Mouse (Mus musculus): ENCODE results near the gene Entpd2. TPM values are rescaled to one million over a fixed set of nuclear protein-coding genes. Genes with fewer than 3 reads are reported as not detected.

Entpd2 gene
- 10 to 100 TPM; 13.6 to 13.8 TPM for total RNA-seq (2021)
- long read RNA-seq, experiment 1, transcript Entpd2-201 (9 exons, 1,935 nt) = major isoform, 20 of 28 reads
- long read RNA-seq, experiment 1, partial matches to known transcripts = 6 of 28 reads
- long read RNA-seq, experiment 1, other reads (novel, unspliced or antisense) = 2 of 28 reads
- long read RNA-seq, experiment 2, transcript Entpd2-201 (9 exons, 1,935 nt) = major isoform, 32 of 36 reads
- long read RNA-seq, experiment 2, partial matches to known transcripts = 0 of 36 reads
- long read RNA-seq, experiment 2, other reads (novel, unspliced or antisense) = 4 of 36 reads

- no peak for DNase-seq (ENCODE audit: low spot score in 2 of 2)
Observed at GRCm38 (mm10) chr2:25395721-25396596, at the start of gene Entpd2. Entpd2 (plus strand) TSS chr2:25395874.

GRCm38 (mm10) chr2:25348162-25348561 lies 47.5 kb upstream of the Entpd2 start:
- DNase-seq (ENCODE audit: low spot score in 2 of 2) = no peak

- no peak for DNase-seq (ENCODE audit: low spot score in 2 of 2)
Observed at GRCm38 (mm10) chr2:25349499-25349898, 46.2 kb upstream of the Entpd2 start.

- no peak for DNase-seq (ENCODE audit: low spot score in 2 of 2)
Observed at GRCm38 (mm10) chr2:25350701-25351100, 45.0 kb upstream of the Entpd2 start.

- DNase-seq (ENCODE audit: low spot score in 2 of 2) = no peak
Observed at GRCm38 (mm10) chr2:25354211-25354610, 41.5 kb upstream of the Entpd2 start.

GRCm38 (mm10) chr2:25355419-25356066 lies 40.1 kb upstream of the Entpd2 start:
- DNase-seq (ENCODE audit: low spot score in 2 of 2) = no peak

GRCm38 (mm10) chr2:25356208-25357079 lies 39.2 kb upstream of the Entpd2 start, which contains the start of gene Dpp7:
Dpp7 (minus strand) TSS chr2:25356359.
- DNase-seq (ENCODE audit: low spot score in 2 of 2) = peak; percentile 87 to 88

GRCm38 (mm10) chr2:25359848-25360247 lies 35.8 kb upstream of the Entpd2 start:
- DNase-seq (ENCODE audit: low spot score in 2 of 2) = no peak

GRCm38 (mm10) chr2:25363478-25364178 lies 32.0 kb upstream of the Entpd2 start:
- DNase-seq (ENCODE audit: low spot score in 2 of 2) = no peak

GRCm38 (mm10) chr2:25364313-25364712 lies 31.4 kb upstream of the Entpd2 start:
- no peak for DNase-seq (ENCODE audit: low spot score in 2 of 2)

GRCm38 (mm10) chr2:25364761-25365090 lies 30.9 kb upstream of the Entpd2 start:
- DNase-seq (ENCODE audit: low spot score in 2 of 2) = no peak

GRCm38 (mm10) chr2:25365091-25365761 lies 30.4 kb upstream of the Entpd2 start, which contains the start of gene Uap1l1:
Uap1l1 (minus strand) TSS chr2:25365682.
- DNase-seq (ENCODE audit: low spot score in 2 of 2) = peak; percentile 49 to 56

GRCm38 (mm10) chr2:25369996-25370395 lies 25.7 kb upstream of the Entpd2 start:
- DNase-seq (ENCODE audit: low spot score in 2 of 2) = no peak

- DNase-seq (ENCODE audit: low spot score in 2 of 2) = peak; percentile 83 to 89
Observed at GRCm38 (mm10) chr2:25371764-25372643, 23.7 kb upstream of the Entpd2 start, which contains the start of gene Sapcd2. Sapcd2 (plus strand) TSS chr2:25372321.

GRCm38 (mm10) chr2:25372644-25373391 lies 22.9 kb upstream of the Entpd2 start:
- DNase-seq (ENCODE audit: low spot score in 2 of 2) = no peak

GRCm38 (mm10) chr2:25373431-25373830 lies 22.2 kb upstream of the Entpd2 start:
- DNase-seq (ENCODE audit: low spot score in 2 of 2) = no peak

- DNase-seq (ENCODE audit: low spot score in 2 of 2) = peak in 1 of 2 experiments; percentile 58
Observed at GRCm38 (mm10) chr2:25376589-25376988, 19.1 kb upstream of the Entpd2 start.

GRCm38 (mm10) chr2:25384492-25384891 lies 11.2 kb upstream of the Entpd2 start:
- DNase-seq (ENCODE audit: low spot score in 2 of 2) = no peak

Data from left cerebral cortex, adult 18-20 months (tissue).